Comparison of ENCODE assay signal across 8 mouse cellular contexts in genomic region chr17:49468223-49468622, GRCm38 (mm10). TPM values are rescaled to one million over a fixed set of nuclear protein-coding genes. Genes with fewer than 3 reads are reported as not detected.
DNase-seq lines count a peak whose midpoint lies in the region; ATAC-seq and TF ChIP-seq lines count a peak whose summit lies in the region.

No protein-coding gene starts in this region.

- H3K4me2 ChIP-seq in embryonic facial prominence, embryonic 14.5 days (ENCODE audit: low read depth, low read length): no peak overlapping the region
- H3K4me2 ChIP-seq in liver, postnatal 0 days (ENCODE audit: low read depth, low read length): no peak overlapping the region

- TF ChIP-seq CTCF in bone marrow, adult 2 months (IDR thresholded peaks at IDR 0.05; ENCODE audit: control insufficient read depth, insufficient read depth, low read length): peak; percentile 63; the same call in 1 of the 2 replicates
- TF ChIP-seq CTCF in liver, postnatal 0 days (IDR thresholded peaks at IDR 0.05; ENCODE audit: low read depth): peak; percentile 93

- H3K4me3 ChIP-seq in bone marrow, adult 2 months (replicated peaks; ENCODE audit: control insufficient read depth, low read depth, low read length): no peak overlapping the region
- no peak overlapping the region for H3K4me3 ChIP-seq in embryonic facial prominence, embryonic 14.5 days (ENCODE audit: low read depth, low read length)
- no peak overlapping the region for H3K4me3 ChIP-seq in heart, embryonic 10.5 days
- no peak overlapping the region for H3K4me3 ChIP-seq in liver, postnatal 0 days (ENCODE audit: low read depth, low read length)

- H3K27me3 ChIP-seq in embryonic facial prominence, embryonic 14.5 days (replicated peaks; ENCODE audit: control insufficient read depth, insufficient read depth, low read length): no peaks in the 10 kb centered on the region
- H3K27me3 ChIP-seq in heart, embryonic 10.5 days (ENCODE audit: insufficient read depth, poor library complexity, severe bottlenecking): no peaks in the 10 kb centered on the region
- H3K27me3 ChIP-seq in liver, postnatal 0 days (ENCODE audit: insufficient read depth, low read length): no peaks in the 10 kb centered on the region

- no peaks in the 10 kb centered on the region; the same call in none of the 2 replicates for H3K4me1 ChIP-seq in bone marrow, adult 2 months (ENCODE audit: control insufficient read depth, insufficient read depth, low read length)
- H3K4me1 ChIP-seq in embryonic facial prominence, embryonic 14.5 days (ENCODE audit: control insufficient read depth, insufficient read depth, low read length): no peaks in the 10 kb centered on the region
- peaks cover 16% of the 10 kb centered on the region for H3K4me1 ChIP-seq in heart, embryonic 10.5 days
- 0 out of 2 replicates have a peak, but pooled peaks cover 4% of the 10 kb centered on the region for H3K4me1 ChIP-seq in liver, postnatal 0 days (ENCODE audit: insufficient read depth)

- DNase-seq in ES-CJ7 (ENCODE audit: low read depth, low spot score): peak; percentile 40
- DNase-seq in embryonic facial prominence, embryonic 14.5 days (ENCODE audit: low spot score): peak; percentile 55
- no peak for DNase-seq in heart, embryonic 10.5 days (ENCODE audit: low spot score)
- DNase-seq in kidney, postnatal 25 days: peak; percentile 52 to 84
- peak; percentile 74 for DNase-seq in liver, postnatal 0 days
- peak; percentile 66 for DNase-seq in retina, postnatal 1 day
- DNase-seq in urinary bladder, postnatal 25 days (ENCODE audit: low spot score): peak; percentile 74

- H3K36me3 ChIP-seq in embryonic facial prominence, embryonic 14.5 days (ENCODE audit: control insufficient read depth, insufficient read depth, low read length): peaks cover 69% of the 10 kb centered on the region
- H3K36me3 ChIP-seq in heart, embryonic 10.5 days: peaks cover 27% of the 10 kb centered on the region
- H3K36me3 ChIP-seq in liver, postnatal 0 days (replicated peaks; ENCODE audit: insufficient read depth, low read length): no peaks in the 10 kb centered on the region

- TF ChIP-seq POLR2A in bone marrow, adult 2 months (IDR thresholded peaks at IDR 0.05; ENCODE audit: borderline replicate concordance, control insufficient read depth, low read depth, low read length): no peak

- no peak overlapping the region for H3K9ac ChIP-seq in embryonic facial prominence, embryonic 14.5 days (ENCODE audit: low read depth, low read length)
- no peak overlapping the region for H3K9ac ChIP-seq in liver, postnatal 0 days (replicated peaks)

- ATAC-seq in embryonic facial prominence, embryonic 14.5 days (ENCODE audit: low read depth): peak; percentile 47; the same call in 1 of the 2 replicates
- no peak for ATAC-seq in liver, postnatal 0 days

- TF ChIP-seq EP300 in liver, postnatal 0 days (IDR thresholded peaks at IDR 0.05; ENCODE audit: low read depth): no peak

- no peaks in the 10 kb centered on the region for H3K9me3 ChIP-seq in embryonic facial prominence, embryonic 14.5 days (ENCODE audit: control insufficient read depth, low read length)
- H3K9me3 ChIP-seq in heart, embryonic 10.5 days: no peaks in the 10 kb centered on the region
- H3K9me3 ChIP-seq in liver, postnatal 0 days (ENCODE audit: low read length): no peaks in the 10 kb centered on the region

- H3K27ac ChIP-seq in bone marrow, adult 2 months (ENCODE audit: control insufficient read depth, insufficient read depth, low read depth, low read length, poor library complexity): no peak overlapping the region
- H3K27ac ChIP-seq in embryonic facial prominence, embryonic 14.5 days (replicated peaks; ENCODE audit: low read depth, low read length): no peak overlapping the region
- H3K27ac ChIP-seq in heart, embryonic 10.5 days: peak overlapping the region; percentile 23; the same call in 1 of the 2 replicates
- no peak overlapping the region for H3K27ac ChIP-seq in liver, postnatal 0 days (ENCODE audit: low read depth)

- 21% methylated on average over 4 of the region's 4 CpGs for WGBS in bone marrow, adult 2 months
- WGBS in embryonic facial prominence, embryonic 14.5 days: 26% methylated on average over 4 of the region's 4 CpGs
- 32% methylated on average over 4 of the region's 4 CpGs for WGBS in heart, embryonic 10.5 days
- WGBS in liver, postnatal 0 days (ENCODE audit: insufficient replicate concordance): 31% methylated on average over 4 of the region's 4 CpGs

RNA-seq across cellular contexts. Expression of gene Mocs1, which starts 40.1 kb away (rescaled TPM):
- polyA plus RNA-seq in bone marrow, adult 2 months (2011; ENCODE audit: insufficient read depth, insufficient read length, low replicate concordance, missing spikeins): 44.8 and 129 TPM in 2 replicates
- 6.4 and 7.8 TPM in 2 replicates for polyA plus RNA-seq in embryonic facial prominence, embryonic 14.5 days (2014; fragmentation: Nextera tagmentation; extraction: Ambion mirVana)
- polyA plus RNA-seq in heart, embryonic 10.5 days (2016; fragmentation: Nextera tagmentation; extraction: Ambion mirVana): 6.4 and 9.3 TPM in 2 replicates
- 8.8 and 11.8 TPM in 2 replicates for polyA plus RNA-seq in liver, postnatal 0 days (2015; fragmentation: Nextera tagmentation; extraction: Ambion mirVana)
